Mouse (Mus musculus) myocyte (in vitro differentiated cells): ENCODE data around the gene Aff1. TPM values are rescaled to one million over a fixed set of nuclear protein-coding genes. Genes with fewer than 3 reads are reported as not detected.

Source experiments
- H3K27me3 ChIP-seq: one replicate; pipeline ENCODE4 v1.6.1; 2011; ENCODE audit not compliant: control insufficient read depth, insufficient read depth, insufficient read length
- H3K36me3 ChIP-seq: one replicate; pipeline ENCODE4 v1.6.1; 2011; ENCODE audit not compliant: control insufficient read depth, insufficient read depth
- H3K4me2 ChIP-seq: one replicate; pipeline ENCODE4 v1.6.1; 2011; ENCODE audit warnings: low read depth, control low read depth
- H3K4me3 ChIP-seq: one replicate; pipeline ENCODE4 v1.5.1; 2011; ENCODE audit warnings: mild to moderate bottlenecking, control low read depth, moderate library complexity
- H3K79me2 ChIP-seq: one replicate; pipeline ENCODE4 v1.6.1; 2011; ENCODE audit not compliant: control insufficient read depth, insufficient read depth
- H3ac ChIP-seq: one replicate; pipeline ENCODE4 v1.6.1; 2011; ENCODE audit not compliant: control insufficient read depth, insufficient read length
- CEBPB ChIP-seq: IDR thresholded peaks from 2 replicates; pipeline ENCODE4 v1.6.1; 2011; ENCODE audit warnings: mild to moderate bottlenecking, moderate library complexity; ENCODE audit not compliant: poor library complexity, insufficient read depth, severe bottlenecking
- E2F4 ChIP-seq: IDR thresholded peaks from one replicate; pipeline ENCODE4 v1.6.1; 2011; ENCODE audit warnings: mild to moderate bottlenecking, control low read depth, moderate library complexity; ENCODE audit not compliant: insufficient read depth
- MAX ChIP-seq: IDR thresholded peaks from one replicate; pipeline ENCODE4 v1.6.1; 2011; ENCODE audit warnings: low read depth, mild to moderate bottlenecking, control low read depth
- MYOD1 ChIP-seq, 3 experiments: IDR thresholded peaks; one replicate each; pipeline ENCODE4 v1.6.1; 2011; ENCODE audit warnings: control low read depth in 2 of 3, low read depth in 2 of 3, mild to moderate bottlenecking in 2 of 3, moderate library complexity in 1 of 3; ENCODE audit not compliant: insufficient read length in 2 of 3, control insufficient read depth in 1 of 3
- MYOG ChIP-seq, 3 experiments: IDR thresholded peaks; one replicate each; pipeline ENCODE4 v1.6.1; 2011; ENCODE audit warnings: control low read depth in 2 of 3, low read depth in 2 of 3, mild to moderate bottlenecking in 2 of 3; ENCODE audit not compliant: insufficient read length in 2 of 3, control insufficient read depth in 1 of 3, insufficient read depth in 1 of 3
- POLR2A ChIP-seq: IDR thresholded peaks from one replicate; pipeline ENCODE4 v1.6.1; 2011; ENCODE audit warnings: low read depth, mild to moderate bottlenecking, control low read depth, moderate library complexity; ENCODE audit not compliant: insufficient read length
- POLR2AphosphoS2 ChIP-seq: IDR thresholded peaks from one replicate; pipeline ENCODE4 v1.6.1; 2011; ENCODE audit warnings: low read depth, control low read depth; ENCODE audit not compliant: insufficient read length
- REST ChIP-seq: IDR thresholded peaks from one replicate; pipeline ENCODE4 v1.6.1; 2011; ENCODE audit warnings: mild to moderate bottlenecking, control low read depth, moderate library complexity; ENCODE audit not compliant: insufficient read depth, insufficient read length
- SRF ChIP-seq: IDR thresholded peaks from one replicate; pipeline ENCODE4 v1.6.1; 2011; ENCODE audit warnings: low read depth; ENCODE audit not compliant: control insufficient read depth, insufficient read length
- TCF12 ChIP-seq: IDR thresholded peaks from one replicate; pipeline ENCODE4 v1.6.1; 2011; ENCODE audit warnings: mild to moderate bottlenecking, control low read depth; ENCODE audit not compliant: poor library complexity, insufficient read depth, severe bottlenecking
- TCF3 ChIP-seq: IDR thresholded peaks from one replicate; pipeline ENCODE4 v1.6.1; 2011; ENCODE audit warnings: low read depth, control low read depth; ENCODE audit not compliant: insufficient read length
- USF1 ChIP-seq: IDR thresholded peaks from one replicate; pipeline ENCODE4 v1.6.1; 2011; ENCODE audit warnings: low read depth, mild to moderate bottlenecking, control low read depth, moderate library complexity
- polyA plus RNA-seq: library from polyadenylated mRNA; unstranded; fragments of >200 nt; fragmentation: generic; extraction: Trizol; gene quantifications from one replicate; pipeline ENCODE4 v1.2.1, GENCODE M21; 2012; ENCODE audit warnings: missing spikeins

Aff1 gene
- polyA plus RNA-seq, 1 experiment = 16.4 TPM

DNA sequence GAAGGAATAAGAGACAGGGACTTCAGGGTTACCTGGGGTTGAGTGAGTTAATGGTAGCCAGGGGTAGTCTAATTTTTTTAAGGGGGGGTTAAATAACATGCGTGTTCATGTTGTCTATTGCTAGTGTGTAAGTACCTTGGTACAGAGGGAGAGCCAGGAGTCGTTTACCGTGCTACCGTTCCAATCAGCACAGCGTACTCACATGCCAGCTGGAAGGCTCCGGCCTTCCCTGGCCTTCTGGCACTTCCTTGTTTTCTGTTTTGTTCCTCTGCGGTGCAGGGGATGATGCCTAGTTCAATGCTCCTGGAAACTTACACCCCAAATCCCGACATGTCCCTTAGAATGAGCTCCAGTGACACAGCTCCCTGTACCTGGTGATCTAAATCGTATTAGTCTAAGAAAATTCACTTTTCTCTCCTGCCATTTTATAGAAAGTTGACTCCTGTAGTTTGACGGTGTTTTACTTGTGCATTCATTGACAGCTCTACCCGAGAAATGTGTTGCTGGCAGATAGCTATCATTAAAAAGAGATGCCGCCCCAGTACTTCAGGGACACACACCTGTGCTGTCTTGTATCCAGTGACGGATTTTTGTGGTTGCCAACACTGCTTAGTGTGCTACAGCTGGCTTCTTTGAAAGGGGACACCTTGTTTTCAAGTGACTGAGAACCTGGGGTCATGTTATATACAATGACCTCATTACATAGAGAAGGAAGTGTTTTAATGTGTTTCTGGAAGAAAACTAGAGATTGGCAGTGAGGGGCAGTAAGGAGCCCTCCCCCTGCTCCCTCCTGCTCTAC is 129.5 kb downstream of the Aff1 start:
- H3K36me3 ChIP-seq = peaks cover 22% of the 10 kb centered on the region
- H3K27me3 ChIP-seq = no peaks in the 10 kb centered on the region
- no peak for TF ChIP-seq MAX
- TF ChIP-seq MYOG (IDR thresholded peaks at IDR 0.05; ENCODE audit: control insufficient read depth in 1 of 3, insufficient read depth in 1 of 3, insufficient read length in 2 of 3, low read depth in 2 of 3) = peak in 1 of 3 experiments; percentile 24
- TF ChIP-seq TCF3 = no peak
- TF ChIP-seq TCF12 = no peak
- TF ChIP-seq MYOD1 (IDR thresholded peaks at IDR 0.05; ENCODE audit: control insufficient read depth in 1 of 3, insufficient read length in 2 of 3, low read depth in 2 of 3) = peak; percentile 34 to 77 (median 64)
- H3K4me3 ChIP-seq = no peak overlapping the region
- H3K79me2 ChIP-seq = no peaks in the 10 kb centered on the region
- no peak overlapping the region for H3K4me2 ChIP-seq
- H3ac ChIP-seq = no peak overlapping the region

DNA sequence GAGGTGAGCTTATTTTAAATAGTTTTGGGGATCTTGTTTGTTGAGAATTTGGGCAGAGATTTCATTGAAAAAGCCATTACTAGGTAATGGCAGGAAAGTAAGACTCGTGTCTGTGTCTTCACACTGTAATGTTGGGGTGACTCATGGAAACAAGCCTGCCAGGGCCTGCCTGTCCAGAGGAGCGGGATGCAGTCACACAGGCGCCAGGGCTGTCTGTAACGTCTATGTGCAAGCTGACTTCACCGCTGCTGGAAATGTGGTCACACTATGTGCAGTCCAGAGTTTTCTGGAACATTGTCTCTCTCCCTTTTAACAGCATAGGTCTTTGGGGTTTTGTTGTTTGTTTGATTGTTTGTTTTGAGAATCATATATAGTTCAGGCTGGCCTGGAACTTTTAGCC is 130.8 kb downstream of the Aff1 start:
- Histone ChIP-seq H3ac (no peak overlapping the region), H3K36me3 (peaks cover 29% of the 10 kb centered on the region), H3K4me3 (no peak overlapping the region), H3K27me3 (no peaks in the 10 kb centered on the region), H3K79me2 (no peaks in the 10 kb centered on the region), H3K4me2 (no peak overlapping the region)
- no peak for TF ChIP-seq POLR2A
- TF ChIP-seq E2F4 = no peak
- TF ChIP-seq USF1 = no peak
- no peak for TF ChIP-seq CEBPB
- no peak for TF ChIP-seq SRF
- TF ChIP-seq TCF12 = no peak

DNA sequence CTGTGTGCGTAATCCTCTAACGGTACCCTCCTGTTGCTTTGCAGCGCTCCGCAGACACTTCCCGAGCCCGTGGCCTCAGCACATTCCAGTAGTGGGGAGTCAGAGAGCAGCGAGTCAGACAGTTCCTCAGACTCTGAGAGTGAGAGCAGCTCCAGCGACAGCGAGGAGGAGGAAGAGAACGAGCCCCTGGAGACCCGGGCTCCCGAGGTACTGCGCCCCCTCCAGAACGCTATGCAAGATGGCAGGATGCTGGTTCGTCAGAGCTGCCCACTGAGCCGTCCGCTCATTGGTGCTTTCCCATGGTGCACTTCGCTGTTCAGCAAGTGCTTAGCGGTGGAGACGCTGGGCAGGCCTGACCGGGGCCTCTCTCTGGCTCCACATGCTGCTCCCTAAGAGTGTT is 136.1 kb downstream of the Aff1 start:
- no peaks in the 10 kb centered on the region for H3K79me2 ChIP-seq
- H3K4me3 ChIP-seq = no peak overlapping the region
- no peaks in the 10 kb centered on the region for H3K27me3 ChIP-seq
- no peak overlapping the region for H3K4me2 ChIP-seq
- no peak overlapping the region for H3ac ChIP-seq
- TF ChIP-seq POLR2A (no peak), SRF (no peak), E2F4 (no peak), MYOG (IDR thresholded peaks at IDR 0.05; ENCODE audit: control insufficient read depth in 1 of 3, insufficient read depth in 1 of 3, insufficient read length in 2 of 3, low read depth in 2 of 3) (no peak), TCF3 (no peak), TCF12 (no peak), CEBPB (no peak), MAX (no peak), REST (no peak), USF1 (no peak), MYOD1 (IDR thresholded peaks at IDR 0.05; ENCODE audit: control insufficient read depth in 1 of 3, insufficient read length in 2 of 3, low read depth in 2 of 3) (no peak), POLR2AphosphoS2 (no peak)
- peaks cover 68% of the 10 kb centered on the region for H3K36me3 ChIP-seq

DNA sequence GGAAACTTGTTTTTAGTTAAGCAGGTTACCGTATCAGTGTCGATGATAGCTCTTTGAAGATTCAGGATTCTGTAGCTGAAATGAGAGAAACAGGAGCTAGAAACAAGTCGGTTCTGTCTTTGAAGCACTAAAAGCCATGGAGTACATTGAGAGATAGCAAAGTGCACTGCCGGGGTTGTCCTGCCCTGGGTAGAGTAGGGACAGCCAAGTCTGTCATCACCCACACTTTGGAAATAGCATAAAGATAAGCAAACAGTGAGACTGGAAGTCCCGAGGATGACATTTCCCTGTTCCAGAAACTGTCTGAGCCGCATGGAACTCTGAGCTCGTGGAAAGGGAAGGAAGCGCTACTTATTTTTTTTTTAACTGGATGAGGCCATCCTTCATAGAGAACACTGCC is 136.6 kb downstream of the Aff1 start:
- Histone ChIP-seq H3K4me3 (no peak overlapping the region), H3K79me2 (no peaks in the 10 kb centered on the region), H3K36me3 (peaks cover 68% of the 10 kb centered on the region), H3K4me2 (no peak overlapping the region), H3K27me3 (no peaks in the 10 kb centered on the region), H3ac (no peak overlapping the region)
- no peak for TF ChIP-seq POLR2AphosphoS2
- TF ChIP-seq SRF = no peak
- TF ChIP-seq REST = no peak
- no peak for TF ChIP-seq TCF12
- no peak for TF ChIP-seq USF1
- no peak for TF ChIP-seq POLR2A
- no peak for TF ChIP-seq E2F4
- no peak for TF ChIP-seq CEBPB
- TF ChIP-seq MYOG (IDR thresholded peaks at IDR 0.05; ENCODE audit: control insufficient read depth in 1 of 3, insufficient read depth in 1 of 3, insufficient read length in 2 of 3, low read depth in 2 of 3) = no peak
- TF ChIP-seq TCF3 = no peak
- no peak for TF ChIP-seq MAX
- TF ChIP-seq MYOD1 (IDR thresholded peaks at IDR 0.05; ENCODE audit: control insufficient read depth in 1 of 3, insufficient read length in 2 of 3, low read depth in 2 of 3) = no peak

DNA sequence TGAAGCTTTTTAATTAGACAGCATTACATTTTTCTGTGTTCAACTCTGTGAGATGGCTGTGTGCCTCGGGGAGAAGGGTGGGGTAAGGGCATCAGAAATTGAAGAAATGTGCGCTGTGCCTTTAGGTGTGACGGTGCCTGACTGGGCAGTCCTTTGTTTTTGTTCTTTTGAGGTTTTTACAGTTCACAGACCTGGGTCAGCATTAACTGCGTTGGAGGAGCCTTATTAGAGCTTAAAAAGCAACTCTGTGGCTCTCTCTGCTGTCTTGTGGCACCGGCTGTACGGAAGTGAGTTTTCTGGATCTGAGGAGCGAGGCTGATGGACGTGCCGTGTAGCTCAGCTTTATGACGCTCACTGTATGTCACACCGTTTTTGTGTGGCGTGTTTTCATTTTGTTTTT is 137.0 kb downstream of the Aff1 start:
- no peaks in the 10 kb centered on the region for H3K27me3 ChIP-seq
- no peaks in the 10 kb centered on the region for H3K79me2 ChIP-seq
- H3ac ChIP-seq = no peak overlapping the region
- no peak overlapping the region for H3K4me2 ChIP-seq
- no peak overlapping the region for H3K4me3 ChIP-seq
- TF ChIP-seq TCF3 (no peak), CEBPB (no peak), E2F4 (no peak), MYOD1 (IDR thresholded peaks at IDR 0.05; ENCODE audit: control insufficient read depth in 1 of 3, insufficient read length in 2 of 3, low read depth in 2 of 3) (no peak), REST (no peak), POLR2AphosphoS2 (no peak)
- H3K36me3 ChIP-seq = peaks cover 68% of the 10 kb centered on the region
